Comparison of ENCODE assay signal across 24 mouse cellular contexts in genomic region chr11:25600030-25600429, GRCm38 (mm10).
"Had no signal": no experiment of that assay in that cellular context is flagged by ENCODE, and none has a peak within 500 bp of the region (broad histone marks: within the 10 kb centered on the region; RNA-seq: fewer than 3 reads in every experiment).

No protein-coding gene starts in this region.

- H3K9ac ChIP-seq: heart, embryonic 13.5 days; heart, embryonic 15.5 days; hindbrain, embryonic 15.5 days; kidney, embryonic 15.5 days; limb, embryonic 13.5 days; limb, embryonic 15.5 days; liver, embryonic 12.5 days had no signal

- H3K4me2 ChIP-seq: heart, embryonic 11.5 days; heart, embryonic 13.5 days; heart, embryonic 15.5 days; hindbrain, embryonic 15.5 days; kidney, embryonic 15.5 days; limb, embryonic 13.5 days; limb, embryonic 15.5 days; liver, embryonic 12.5 days had no signal

- DNase-seq: gastrocnemius, postnatal 14 days; gastrocnemius, postnatal 36 days; heart, adult 11 months; heart, adult 2 months; heart, postnatal 14 days; heart, postnatal 36 days; kidney, adult 11 months; kidney, adult 2 months; kidney, adult 9 months; kidney, postnatal 14 days; kidney, postnatal 36 days; layer of hippocampus, adult 9-11 months; layer of hippocampus, postnatal 36 days; left cerebral cortex, postnatal 4 days had no signal

- H3K36me3 ChIP-seq: heart, embryonic 13.5 days; heart, embryonic 15.5 days; hindbrain, embryonic 15.5 days; kidney, embryonic 15.5 days; limb, embryonic 13.5 days; limb, embryonic 15.5 days; liver, embryonic 12.5 days had no signal

- H3K4me3 ChIP-seq: heart, adult 2 months; heart, embryonic 13.5 days; heart, embryonic 15.5 days; hindbrain, embryonic 15.5 days; kidney, embryonic 15.5 days; limb, embryonic 13.5 days; limb, embryonic 15.5 days; liver, embryonic 12.5 days had no signal

- ATAC-seq: intestine, embryonic 16.5 days; liver, embryonic 12.5 days had no signal

- H3K27ac ChIP-seq: heart, adult 2 months; heart, embryonic 13.5 days; heart, embryonic 15.5 days; hindbrain, embryonic 15.5 days; kidney, embryonic 15.5 days; kidney, postnatal 0 days; limb, embryonic 13.5 days; limb, embryonic 15.5 days; liver, embryonic 12.5 days had no signal

- H3K27me3 ChIP-seq: heart, embryonic 13.5 days; heart, embryonic 15.5 days; hindbrain, embryonic 15.5 days; kidney, embryonic 15.5 days; limb, embryonic 13.5 days; limb, embryonic 15.5 days; liver, embryonic 12.5 days had no signal

- H3K9me3 ChIP-seq: heart, embryonic 13.5 days; heart, embryonic 15.5 days; hindbrain, embryonic 15.5 days; kidney, embryonic 15.5 days; limb, embryonic 13.5 days; limb, embryonic 15.5 days; liver, embryonic 12.5 days had no signal

- H3K4me1 ChIP-seq: heart, embryonic 13.5 days; heart, embryonic 15.5 days; kidney, embryonic 15.5 days; limb, embryonic 15.5 days; liver, embryonic 12.5 days had no signal
